Mouse (Mus musculus) CH12.LX (cell line): ENCODE results near the gene Prkar2a.
A peak's percentile ranks its signal among the peaks of the same experiment; 100 is the strongest.

Source experiments
- CHD2 ChIP-seq: IDR thresholded peaks from 2 replicates; pipeline ENCODE4 v1.6.1; 2011; ENCODE audit warnings: low read length, improper control_type of control experiment
- CTCF ChIP-seq, 2 experiments: IDR thresholded peaks in 1 of 2; conservative IDR thresholded peaks in 1 of 2; 2 replicates each; pipeline ENCODE4 v1.5.1; 2011 to 2012; ENCODE audit warnings: low read depth in 2 of 2, low read length in 2 of 2, improper control_type of control experiment in 1 of 2, inconsistent platforms in 1 of 2, mild to moderate bottlenecking in 1 of 2, moderate library complexity in 1 of 2
- EP300 ChIP-seq: IDR thresholded peaks from 2 replicates; pipeline ENCODE4 v1.6.1; 2011; ENCODE audit warnings: low read length, improper control_type of control experiment
- ETS1 ChIP-seq: conservative IDR thresholded peaks from 2 replicates; pipeline ENCODE4 v1.6.1; 2012; ENCODE audit warnings: low read depth, mild to moderate bottlenecking, inconsistent platforms, low read length, improper control_type of control experiment, moderate library complexity
- JUND ChIP-seq: conservative IDR thresholded peaks from 2 replicates; pipeline ENCODE4 v1.6.1; 2011; ENCODE audit warnings: low read depth, low read length, improper control_type of control experiment
- MAZ ChIP-seq: IDR thresholded peaks from 2 replicates; pipeline ENCODE4 v1.6.1; 2012; ENCODE audit warnings: low read depth, mild to moderate bottlenecking, inconsistent platforms, low read length, improper control_type of control experiment, moderate library complexity
- MEF2A ChIP-seq: IDR thresholded peaks from 2 replicates; pipeline ENCODE4 v1.6.1; 2014; ENCODE audit warnings: low read depth, mild to moderate bottlenecking, inconsistent platforms, low read length, improper control_type of control experiment, borderline replicate concordance
- POLR2A ChIP-seq: IDR thresholded peaks from 2 replicates; pipeline ENCODE4 v1.6.1; 2011; ENCODE audit warnings: low read depth, mild to moderate bottlenecking, improper control_type of control experiment, low read length
- TBP ChIP-seq: conservative IDR thresholded peaks from 2 replicates; pipeline ENCODE4 v1.6.1; 2011; ENCODE audit warnings: low read depth, low read length, improper control_type of control experiment
- UBTF ChIP-seq: IDR thresholded peaks from 2 replicates; pipeline ENCODE4 v1.6.1; 2012; ENCODE audit warnings: low read depth, mild to moderate bottlenecking, inconsistent platforms, low read length, improper control_type of control experiment, moderate library complexity
- ZNF384 ChIP-seq: IDR thresholded peaks from 2 replicates; pipeline ENCODE4 v1.6.1; 2012; ENCODE audit warnings: low read depth, low read length, improper control_type of control experiment, inconsistent platforms

- TF ChIP-seq CTCF (conservative IDR thresholded peaks at IDR 0.05 in 1 of 2, IDR thresholded peaks at IDR 0.05 in 1 of 2; ENCODE audit: low read depth in 2 of 2, low read length in 2 of 2), result no peak
- TF ChIP-seq EP300, result no peak
- TF ChIP-seq POLR2A, result no peak
- peak; percentile 3; the same call in 1 of the 2 replicates for TF ChIP-seq ETS1
- no peak for TF ChIP-seq TBP
- no peak for TF ChIP-seq JUND
- TF ChIP-seq MEF2A, result no peak
- no peak for TF ChIP-seq MAZ
- TF ChIP-seq ZNF384, result 0 out of 2 replicates have a peak, but pooled peaks have one; percentile 13
- no peak; the same call in 1 of the 2 replicates for TF ChIP-seq CHD2
- no peak for TF ChIP-seq UBTF
Measured at GRCm38 (mm10) chr9:108649561-108650440, 39.3 kb upstream of the Prkar2a start.
